Comparison of ENCODE assay signal across 10 mouse cellular contexts in the genomic region with DNA sequence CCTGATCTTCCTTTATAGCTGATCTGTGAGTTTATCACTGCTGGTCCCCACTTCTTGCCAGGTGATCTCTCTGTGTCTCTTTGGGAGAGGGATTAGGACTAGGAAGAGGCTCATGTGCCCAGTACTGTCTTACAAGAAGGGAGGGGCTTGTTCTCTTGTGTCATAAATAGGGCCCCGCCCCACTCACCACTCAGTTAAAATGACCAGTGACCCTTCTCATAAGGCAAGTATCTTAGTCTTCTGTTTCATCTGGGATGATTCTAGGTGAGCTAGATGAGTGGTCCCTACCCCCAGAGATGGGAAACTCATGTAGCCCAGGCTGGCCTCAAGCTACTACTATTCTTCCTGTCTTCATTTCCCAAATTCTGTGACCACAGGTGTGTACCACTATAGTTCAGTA. TPM values are rescaled to one million over a fixed set of nuclear protein-coding genes. Genes with fewer than 3 reads are reported as not detected.
DNase-seq lines count a peak whose midpoint lies in the region; ATAC-seq lines count a peak whose summit lies in the region.
"Had no signal": no experiment of that assay in that cellular context is flagged by ENCODE, and none has a peak within 500 bp of the region (broad histone marks: within the 10 kb centered on the region; RNA-seq: fewer than 3 reads in every experiment).

A gene (minus strand): TSS at position 101 of the 400 bp plus-strand sequence.

- H3K4me3 ChIP-seq in kidney, embryonic 16.5 days (ENCODE audit: low read length) = no peak within 1 kb of the TSS
- no peak within 1 kb of the TSS for H3K4me3 ChIP-seq in limb, embryonic 12.5 days (replicated peaks)
- H3K4me3 ChIP-seq: midbrain, embryonic 12.5 days had no signal

- no peak within 1 kb of the TSS for H3K27ac ChIP-seq in kidney, embryonic 16.5 days (ENCODE audit: low read length)
- H3K27ac ChIP-seq in limb, embryonic 12.5 days = no peak within 1 kb of the TSS
- H3K27ac ChIP-seq: midbrain, embryonic 12.5 days had no signal

- no peaks in the 10 kb centered on the region for H3K36me3 ChIP-seq in kidney, embryonic 16.5 days (ENCODE audit: insufficient read depth, low read length)
- H3K36me3 ChIP-seq in limb, embryonic 12.5 days = no peaks in the 10 kb centered on the region
- H3K36me3 ChIP-seq: midbrain, embryonic 12.5 days had no signal

- H3K9me3 ChIP-seq in kidney, embryonic 16.5 days (ENCODE audit: low read length) = no peaks in the 10 kb centered on the region
- no peaks in the 10 kb centered on the region for H3K9me3 ChIP-seq in limb, embryonic 12.5 days
- H3K9me3 ChIP-seq: midbrain, embryonic 12.5 days had no signal

- no peak within 1 kb of the TSS for H3K9ac ChIP-seq in kidney, embryonic 16.5 days (replicated peaks; ENCODE audit: low read length)
- no peak within 1 kb of the TSS for H3K9ac ChIP-seq in limb, embryonic 12.5 days (replicated peaks)
- H3K9ac ChIP-seq: midbrain, embryonic 12.5 days had no signal

- H3K4me2 ChIP-seq in kidney, embryonic 16.5 days (replicated peaks; ENCODE audit: low read depth, low read length) = peak within 1 kb of the TSS; percentile 19; the same call in 1 of the 2 replicates
- H3K4me2 ChIP-seq in limb, embryonic 12.5 days = no peak within 1 kb of the TSS
- H3K4me2 ChIP-seq: midbrain, embryonic 12.5 days had no signal

- DNase-seq in kidney, postnatal 4 days = no peak
- no peak for DNase-seq in adrenal gland, postnatal 36 days
- no peak for DNase-seq in gastrocnemius, adult 18-20 months (ENCODE audit: low spot score)
- DNase-seq in ovary, postnatal 14 days (ENCODE audit: low spot score) = no peak
- DNase-seq in T-cell, adult 2 months (ENCODE audit: low spot score) = no peak
- DNase-seq: cerebellum, postnatal 36 days; right cerebral cortex, postnatal 14 days had no signal

- H3K27me3 ChIP-seq in kidney, embryonic 16.5 days (ENCODE audit: insufficient read depth, low read length) = no peaks in the 10 kb centered on the region
- H3K27me3 ChIP-seq in limb, embryonic 12.5 days = no peaks in the 10 kb centered on the region

- WGBS in kidney, embryonic 16.5 days = 96% methylated on average over 1 of the region's 1 CpGs
- WGBS in limb, embryonic 12.5 days = 83% methylated on average over 1 of the region's 1 CpGs

- ATAC-seq in kidney, embryonic 16.5 days (ENCODE audit: low FRiP score, low TSS enrichment) = no peak
- no peak for ATAC-seq in limb, embryonic 12.5 days (ENCODE audit: insufficient number of reproducible peaks, insufficient read depth, low FRiP score, low TSS enrichment, low read depth)

- H3K4me1 ChIP-seq in kidney, embryonic 16.5 days (ENCODE audit: insufficient read depth, low read length) = peaks cover 36% of the 10 kb centered on the region
- peaks cover 44% of the 10 kb centered on the region for H3K4me1 ChIP-seq in limb, embryonic 12.5 days (replicated peaks)

RNA-seq across cellular contexts. Expression of the gene that starts here (rescaled TPM):
- 11.2 and 11.9 TPM in 2 replicates for polyA plus RNA-seq in kidney, embryonic 16.5 days (2015; fragmentation: Nextera tagmentation; extraction: Ambion mirVana)
- 100 to 1,000 TPM; 342 to 355 TPM for total RNA-seq in adrenal gland, postnatal 36 days (2021)
- total RNA-seq in gastrocnemius, adult 18-20 months (2021) = 10 to 100 TPM; 21.3 to 22.7 TPM
- 11.9 and 12.1 TPM in 2 replicates for polyA plus RNA-seq in limb, embryonic 12.5 days (2016; fragmentation: Nextera tagmentation; extraction: Ambion mirVana)

Comparison
In these comparisons a context has a peak if more than half of its experiments do, and no peak if none do; other contexts are left out.
1. RNA of the gene that starts here (total RNA-seq): 342 to 355 TPM in adrenal gland, postnatal 36 days; 21.3 to 22.7 TPM in gastrocnemius, adult 18-20 months; every median in the first group is over 10 times any median in the second.